ENCODE assay signal across 24 mouse cellular contexts in genomic region chr9:6965006-6965405, GRCm38 (mm10).
"Had no signal": no experiment of that assay in that cellular context is flagged by ENCODE, and none has a peak within 500 bp of the region (broad histone marks: within the 10 kb centered on the region; RNA-seq: fewer than 3 reads in every experiment).

No protein-coding gene starts in this region.

- H3K4me3 ChIP-seq: heart, adult 2 months; heart, embryonic 13.5 days; heart, embryonic 15.5 days; hindbrain, embryonic 10.5 days; hindbrain, embryonic 12.5 days; intestine, embryonic 15.5 days; layer of hippocampus, adult 2 months; left cerebral cortex, adult 2 months; limb, embryonic 13.5 days had no signal

- ATAC-seq: forebrain, postnatal 0 days; hindbrain, embryonic 16.5 days; inflammation-experienced regulatory T-cells, adult 6 months; intestine, embryonic 15.5 days; intestine, postnatal 0 days had no signal

- H3K4me1 ChIP-seq: heart, embryonic 13.5 days; heart, embryonic 15.5 days; hindbrain, embryonic 10.5 days; hindbrain, embryonic 12.5 days; intestine, embryonic 15.5 days; limb, embryonic 13.5 days had no signal

- DNase-seq: forebrain, postnatal 0 days; gastrocnemius, postnatal 14 days; gastrocnemius, postnatal 36 days; heart, adult 11 months; heart, adult 2 months; heart, postnatal 14 days; heart, postnatal 4 days; kidney, adult 18-20 months; kidney, adult 8-10 months; kidney, postnatal 10 days; kidney, postnatal 25 days; kidney, postnatal 4 days; left cerebral cortex, postnatal 4 days had no signal
